Mouse (Mus musculus): Measurements from ENCODE around the gene Dnmt3c.
"Not testable (repeated sequence)": the region's sequence is repeated elsewhere in the genome, so short reads cannot be mapped to it uniquely, and the experiment has no call there.

Gene Dnmt3c

GRCm38 (mm10) chr2:153696352-153696751 lies at the start of gene Dnmt3c:
TSS of gene Dnmt3c (plus strand) at chr2:153696652.
- DNase-seq (ENCODE audit: low read depth, low spot score), result no peak

GRCm38 (mm10) chr2:153648773-153649297 lies 47.6 kb upstream of the Dnmt3c start:
- DNase-seq (ENCODE audit: low read depth, low spot score), result no peak

GRCm38 (mm10) chr2:153649298-153650013 lies 47.0 kb upstream of the Dnmt3c start, which contains the start of gene Dnmt3b:
TSS of gene Dnmt3b (plus strand) at chr2:153649450.
- no peak for DNase-seq (ENCODE audit: low read depth, low spot score)

GRCm38 (mm10) chr2:153650014-153650687 lies 46.3 kb upstream of the Dnmt3c start:
- no peak for DNase-seq (ENCODE audit: low read depth, low spot score)

GRCm38 (mm10) chr2:153651681-153652080 lies 44.8 kb upstream of the Dnmt3c start:
- no peak for DNase-seq (ENCODE audit: low read depth, low spot score)

- not testable (repeated sequence) for DNase-seq (ENCODE audit: low read depth, low spot score)
These were observed 38.8 kb upstream of the Dnmt3c start for GRCm38 (mm10) chr2:153657659-153658058.

GRCm38 (mm10) chr2:153660616-153661015 lies 35.8 kb upstream of the Dnmt3c start:
- DNase-seq (ENCODE audit: low read depth, low spot score), result no peak

- no peak for DNase-seq (ENCODE audit: low read depth, low spot score)
These were observed 31.1 kb upstream of the Dnmt3c start for GRCm38 (mm10) chr2:153665401-153665800.

GRCm38 (mm10) chr2:153668754-153669376 lies 27.6 kb upstream of the Dnmt3c start:
- DNase-seq (ENCODE audit: low read depth, low spot score), result no peak

- no peak for DNase-seq (ENCODE audit: low read depth, low spot score)
These were observed 26.3 kb upstream of the Dnmt3c start for GRCm38 (mm10) chr2:153670111-153670510.

GRCm38 (mm10) chr2:153672619-153673018 lies 23.8 kb upstream of the Dnmt3c start:
- DNase-seq (ENCODE audit: low read depth, low spot score), result no peak

- not testable (repeated sequence) for DNase-seq (ENCODE audit: low read depth, low spot score)
These were observed 21.1 kb upstream of the Dnmt3c start for GRCm38 (mm10) chr2:153675364-153675763.

- DNase-seq (ENCODE audit: low read depth, low spot score), result no peak
These were observed 19.5 kb upstream of the Dnmt3c start for GRCm38 (mm10) chr2:153676944-153677343.

- no peak for DNase-seq (ENCODE audit: low read depth, low spot score)
These were observed 18.9 kb upstream of the Dnmt3c start for GRCm38 (mm10) chr2:153677550-153677949.

- DNase-seq (ENCODE audit: low read depth, low spot score), result no peak
These were observed 16.5 kb upstream of the Dnmt3c start for GRCm38 (mm10) chr2:153679959-153680358.

GRCm38 (mm10) chr2:153693413-153693812 lies 3.0 kb upstream of the Dnmt3c start:
- DNase-seq (ENCODE audit: low read depth, low spot score), result not testable (repeated sequence)

GRCm38 (mm10) chr2:153694462-153695085 lies 1.9 kb upstream of the Dnmt3c start:
- peak; percentile 47 for DNase-seq (ENCODE audit: low read depth, low spot score)

GRCm38 (mm10) chr2:153703389-153703788 lies 6.9 kb downstream of the Dnmt3c start:
- no peak for DNase-seq (ENCODE audit: low read depth, low spot score)

GRCm38 (mm10) chr2:153710701-153711330 lies 14.4 kb downstream of the Dnmt3c start:
- no peak for DNase-seq (ENCODE audit: low read depth, low spot score)

GRCm38 (mm10) chr2:153712646-153713091 lies 16.2 kb downstream of the Dnmt3c start:
- DNase-seq (ENCODE audit: low read depth, low spot score), result no peak

- no peak for DNase-seq (ENCODE audit: low read depth, low spot score)
These were observed 16.8 kb downstream of the Dnmt3c start for GRCm38 (mm10) chr2:153713227-153713626.

Measured in c-Kit-negative CD71-positive TER-119-positive erythroid progenitor cells, embryonic 14.5 days (primary cell).